Mouse (Mus musculus) forebrain, embryonic 10.5 days (tissue): ENCODE measurements around the gene Ripk4. TPM values are rescaled to one million over a fixed set of nuclear protein-coding genes. Genes with fewer than 3 reads are reported as not detected.

Source experiments
- DNase-seq: peaks from one replicate; pipeline ENCODE4 v3.0.0-alpha.2; 2017; ENCODE audit warnings: low spot score; ENCODE audit errors: extremely low spot score
- H3K27ac ChIP-seq: fragments of 300-500 bp; sonication (generic); 2 replicates; pipeline ENCODE4 v1.5.1; 2016; ENCODE audit warnings: mild to moderate bottlenecking
- H3K27me3 ChIP-seq: fragments of 300-500 bp; sonication (generic); 2 replicates; pipeline ENCODE4 v1.6.1; 2016; ENCODE audit warnings: mild to moderate bottlenecking; ENCODE audit not compliant: poor library complexity, severe bottlenecking
- H3K36me3 ChIP-seq: fragments of 300-500 bp; sonication (generic); replicated peaks from 2 replicates; pipeline ENCODE4 v1.6.1; 2016; ENCODE audit warnings: mild to moderate bottlenecking, moderate library complexity
- H3K4me1 ChIP-seq: fragments of 300-500 bp; sonication (generic); 2 replicates; pipeline ENCODE4 v1.6.1; 2016
- H3K4me3 ChIP-seq: fragments of 300-500 bp; sonication (generic); 2 replicates; pipeline ENCODE4 v1.5.1; 2016; ENCODE audit warnings: mild to moderate bottlenecking, moderate library complexity
- H3K9me3 ChIP-seq: fragments of 300-500 bp; sonication (generic); 2 replicates; pipeline ENCODE4 v1.6.1; 2016; ENCODE audit warnings: mild to moderate bottlenecking, moderate library complexity
- WGBS: fragments of 180-500 bp; shearing (Covaris S2); methylation state at CpG from one replicate; pipeline ENCODE4 v1.1.7; 2016; 5-methylcytosine and 5-hydroxymethylcytosine counted together
- polyA plus RNA-seq: library from polyadenylated mRNA; unstranded; fragments of >200 nt; fragmentation: Nextera tagmentation; extraction: Ambion mirVana; gene quantifications from 2 replicates; pipeline ENCODE4 v1.2.1, GENCODE M21; 2016

Ripk4 gene
- polyA plus RNA-seq, 1 experiment from 2014 or later = 3.6 TPM

DNA sequence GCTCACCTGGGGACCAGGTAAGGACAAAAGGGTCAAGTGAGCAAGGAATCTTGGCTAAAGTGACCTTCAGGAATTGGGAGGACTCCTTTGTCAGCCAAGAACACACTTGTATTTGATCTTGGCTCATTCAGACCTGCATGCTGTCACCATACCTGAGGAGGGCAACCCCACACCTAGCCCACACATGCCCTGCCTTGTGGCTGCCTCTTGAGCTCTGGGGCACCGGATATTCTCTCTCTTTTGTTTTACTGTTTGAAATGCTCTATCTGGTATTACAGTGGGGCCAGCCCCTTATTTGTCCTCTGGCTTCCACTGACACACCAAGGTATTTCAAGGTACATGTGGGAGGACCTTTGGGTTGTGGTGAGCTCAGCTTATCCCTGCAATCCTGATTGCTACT lies 43.5 kb downstream of the Ripk4 start:
- no peak for DNase-seq
- Histone ChIP-seq H3K4me3 (no peak overlapping the region), H3K36me3 (no peaks in the 10 kb centered on the region), H3K9me3 (no peaks in the 10 kb centered on the region), H3K27ac (no peak overlapping the region), H3K4me1 (no peaks in the 10 kb centered on the region), H3K27me3 (no peaks in the 10 kb centered on the region)
- WGBS = 84% methylated on average over 1 of the region's 1 CpGs

DNA sequence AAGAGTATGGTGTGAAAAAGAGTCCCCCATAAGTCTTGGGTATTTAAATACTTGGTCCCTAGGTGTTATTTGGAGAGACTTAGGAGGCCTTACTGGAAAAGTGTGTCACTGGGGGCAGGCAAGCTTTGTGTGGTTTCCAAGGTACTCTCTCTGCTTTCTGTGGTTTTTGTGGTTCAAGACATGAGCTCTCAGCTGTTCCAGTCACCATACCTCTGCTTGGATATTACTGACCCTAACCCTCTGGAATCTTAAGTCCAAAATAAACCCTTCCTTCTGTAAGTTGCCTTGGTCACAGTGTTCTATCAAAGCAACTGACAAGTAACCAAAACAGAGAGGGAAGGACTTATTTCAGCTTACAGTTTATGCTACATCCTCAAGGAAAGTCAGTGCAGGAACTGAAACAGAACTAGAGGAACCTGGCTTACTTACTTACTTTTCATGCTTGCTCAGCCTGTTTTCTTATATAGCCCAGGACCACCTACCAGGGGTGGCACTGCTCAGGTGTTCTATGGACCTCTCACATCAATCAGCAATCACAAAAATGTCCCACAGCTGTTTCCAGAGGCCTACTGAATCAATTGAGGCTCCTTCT lies 44.1 kb downstream of the Ripk4 start:
- Histone ChIP-seq H3K27me3 (no peaks in the 10 kb centered on the region), H3K4me1 (no peaks in the 10 kb centered on the region)
- no peak for DNase-seq

GRCm38 (mm10) chr16:97716567-97716966 lies 47.0 kb downstream of the Ripk4 start:
- Histone ChIP-seq H3K27ac (no peak overlapping the region), H3K9me3 (no peaks in the 10 kb centered on the region), H3K27me3 (no peaks in the 10 kb centered on the region), H3K36me3 (no peaks in the 10 kb centered on the region), H3K4me1 (no peaks in the 10 kb centered on the region), H3K4me3 (no peak overlapping the region)
- WGBS = 83% methylated on average over 6 of the region's 6 CpGs
- no peak for DNase-seq

More for the DNA sequence above, 44.1 kb downstream of the Ripk4 start:
- Histone ChIP-seq H3K4me3 (no peak overlapping the region), H3K36me3 (no peaks in the 10 kb centered on the region), H3K27ac (no peak overlapping the region), H3K9me3 (no peaks in the 10 kb centered on the region)

GRCm38 (mm10) chr16:97712129-97712528 lies 51.5 kb downstream of the Ripk4 start:
- Histone ChIP-seq H3K27me3 (no peaks in the 10 kb centered on the region), H3K36me3 (no peaks in the 10 kb centered on the region), H3K9me3 (no peaks in the 10 kb centered on the region), H3K4me3 (no peak overlapping the region), H3K27ac (no peak overlapping the region), H3K4me1 (no peaks in the 10 kb centered on the region)
- DNase-seq = no peak

GRCm38 (mm10) chr16:97701871-97702270 lies 61.7 kb downstream of the Ripk4 start:
- no peak overlapping the region for H3K4me3 ChIP-seq
- H3K27ac ChIP-seq = no peak overlapping the region
- DNase-seq = no peak
- no peaks in the 10 kb centered on the region for H3K36me3 ChIP-seq
- no peaks in the 10 kb centered on the region for H3K27me3 ChIP-seq
- H3K9me3 ChIP-seq = no peaks in the 10 kb centered on the region
- H3K4me1 ChIP-seq = no peaks in the 10 kb centered on the region
- WGBS = 81% methylated on average over 1 of the region's 1 CpGs

DNA sequence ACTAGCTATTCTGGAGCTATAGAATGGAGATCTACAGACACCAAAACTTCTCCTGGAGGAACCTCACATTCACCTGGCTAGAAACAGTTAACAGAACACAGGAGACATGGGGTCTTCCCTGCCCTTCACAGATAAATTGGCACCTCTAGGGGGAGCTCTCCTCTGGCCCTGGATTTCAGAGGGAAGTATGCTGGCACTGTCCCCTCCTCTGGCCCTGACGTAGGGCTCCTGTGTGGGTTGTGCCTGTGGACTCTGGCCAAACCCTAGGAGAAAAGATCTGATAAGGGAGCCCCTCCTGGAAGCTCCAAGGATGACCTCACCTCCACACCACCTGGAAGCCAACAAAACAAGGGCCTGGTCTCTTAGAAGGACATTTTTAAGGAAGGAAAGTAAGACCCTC lies 65.8 kb downstream of the Ripk4 start:
- Histone ChIP-seq H3K27me3 (no peaks in the 10 kb centered on the region), H3K4me3 (no peak overlapping the region), H3K4me1 (no peaks in the 10 kb centered on the region), H3K36me3 (no peaks in the 10 kb centered on the region), H3K9me3 (no peaks in the 10 kb centered on the region), H3K27ac (no peak overlapping the region)
- no peak for DNase-seq
- WGBS = 22% methylated on average over 1 of the region's 1 CpGs

- DNase-seq = no peak
- Histone ChIP-seq H3K4me3 (no peak overlapping the region), H3K9me3 (no peaks in the 10 kb centered on the region), H3K27ac (no peak overlapping the region), H3K4me1 (no peaks in the 10 kb centered on the region), H3K36me3 (no peaks in the 10 kb centered on the region), H3K27me3 (no peaks in the 10 kb centered on the region)
- WGBS = 86% methylated on average over 4 of the region's 4 CpGs
Observed at GRCm38 (mm10) chr16:97695709-97696108, 67.9 kb downstream of the Ripk4 start.

Other genes starting within 250 kb of the Ripk4 start
- not detected in 2 replicates for gene Fam3b, start 249.0 kb downstream of the Ripk4 start, polyA plus RNA-seq
- gene Tmprss2, start 152.6 kb downstream of the Ripk4 start, polyA plus RNA-seq = 0.20 and 0.38 TPM in 2 replicates
- 15.8 and 16.0 TPM in 2 replicates for gene Prdm15, start 88.1 kb upstream of the Ripk4 start, polyA plus RNA-seq
- 11.7 and 16.1 TPM in 2 replicates for gene C2cd2, start 198.8 kb upstream of the Ripk4 start, polyA plus RNA-seq
- gene Zbtb21, start 198.8 kb upstream of the Ripk4 start, polyA plus RNA-seq = 15.9 and 17.4 TPM in 2 replicates
- gene B230307C23Rik, start 233.5 kb upstream of the Ripk4 start, polyA plus RNA-seq = 20.5 and 23.1 TPM in 2 replicates